Mouse (Mus musculus) intestine, postnatal 0 days (tissue): ENCODE measurements around the gene Csnka2ip. TPM values are rescaled to one million over a fixed set of nuclear protein-coding genes. Genes with fewer than 3 reads are reported as not detected.

Experiments used
- ATAC-seq: fragments of 200-750 bp; cut with Nextera tagmentation; 2 replicates; pipeline ENCODE4 v1.8.0; 2017; ENCODE audit warnings: mild to moderate bottlenecking, moderate TSS enrichment, moderate library complexity
- H3K27ac ChIP-seq: fragments of 300-500 bp; sonication (generic); 2 replicates; pipeline ENCODE4 v1.5.1; 2014; ENCODE audit warnings: mild to moderate bottlenecking, low read depth, low read length, moderate library complexity
- H3K27me3 ChIP-seq: fragments of 300-500 bp; sonication (generic); replicated peaks from 2 replicates; pipeline ENCODE4 v1.6.1; 2014; ENCODE audit warnings: low read length, mixed read lengths; ENCODE audit not compliant: control insufficient read depth, insufficient read depth
- H3K36me3 ChIP-seq: fragments of 300-500 bp; sonication (generic); 2 replicates; pipeline ENCODE4 v1.6.1; 2014; ENCODE audit warnings: mild to moderate bottlenecking, moderate library complexity; ENCODE audit not compliant: control insufficient read depth, insufficient read depth
- H3K4me1 ChIP-seq: fragments of 300-500 bp; sonication (generic); replicated peaks from 2 replicates; pipeline ENCODE4 v1.6.1; 2014; ENCODE audit warnings: antibody characterized with exemption, low read length, mixed read lengths; ENCODE audit not compliant: control insufficient read depth, insufficient read depth
- H3K4me2 ChIP-seq: fragments of 300-500 bp; sonication (generic); replicated peaks from 2 replicates; pipeline ENCODE4 v1.6.1; 2014; ENCODE audit warnings: low read depth, mild to moderate bottlenecking, moderate library complexity
- H3K4me3 ChIP-seq: fragments of 300-500 bp; sonication (generic); 2 replicates; pipeline ENCODE4 v1.5.1; 2014; ENCODE audit warnings: low read depth, low read length
- H3K9ac ChIP-seq: fragments of 300-500 bp; sonication (generic); 2 replicates; pipeline ENCODE4 v1.6.1; 2014; ENCODE audit warnings: mild to moderate bottlenecking, low read depth, low read length
- H3K9me3 ChIP-seq: fragments of 300-500 bp; sonication (generic); 2 replicates; pipeline ENCODE4 v1.6.1; 2016; ENCODE audit warnings: mixed run types; ENCODE audit not compliant: control insufficient read depth
- CTCF ChIP-seq: sonication (generic); IDR thresholded peaks from 2 replicates; pipeline ENCODE4 v1.5.1; 2016; ENCODE audit warnings: low read depth, mild to moderate bottlenecking, control low read depth, antibody characterized with exemption, moderate library complexity
- WGBS: fragments of 180-500 bp; shearing (Covaris S2); extraction: QIAGEN DNeasy Blood & Tissue Kit; methylation state at CpG from one replicate; pipeline ENCODE4 v1.1.7; 2014; 5-methylcytosine and 5-hydroxymethylcytosine counted together
- polyA plus RNA-seq: library from polyadenylated mRNA; unstranded; fragments of >200 nt; fragmentation: Nextera tagmentation; extraction: Ambion mirVana; gene quantifications from 2 replicates; pipeline ENCODE4 v1.2.1, GENCODE M21; 2015

Gene Csnka2ip
- polyA plus RNA-seq, 1 experiment from 2014 or later: not detected

- H3K27ac ChIP-seq: no peak overlapping the region
- ATAC-seq: no peak
- H3K9me3 ChIP-seq: no peaks in the 10 kb centered on the region
- H3K4me3 ChIP-seq: no peak overlapping the region
- 64% methylated on average over 1 of the region's 1 CpGs for WGBS
- no peaks in the 10 kb centered on the region for H3K36me3 ChIP-seq
- no peaks in the 10 kb centered on the region for H3K27me3 ChIP-seq
- H3K4me2 ChIP-seq: no peak overlapping the region
- H3K9ac ChIP-seq: no peak overlapping the region
- TF ChIP-seq CTCF: no peak
- no peaks in the 10 kb centered on the region for H3K4me1 ChIP-seq
Observed at GRCm38 (mm10) chr16:64607793-64608192, 5.6 kb upstream of the Csnka2ip start.

- H3K27ac ChIP-seq: no peak overlapping the region
- WGBS: 63% methylated on average over 2 of the region's 2 CpGs
- ATAC-seq: no peak
- no peak for TF ChIP-seq CTCF
- H3K4me2 ChIP-seq: no peak overlapping the region
- H3K27me3 ChIP-seq: no peaks in the 10 kb centered on the region
- H3K9me3 ChIP-seq: no peaks in the 10 kb centered on the region
- no peaks in the 10 kb centered on the region for H3K4me1 ChIP-seq
- no peak overlapping the region for H3K4me3 ChIP-seq
- no peaks in the 10 kb centered on the region for H3K36me3 ChIP-seq
- no peak overlapping the region for H3K9ac ChIP-seq
Observed at GRCm38 (mm10) chr16:64586825-64587224, 15.4 kb downstream of the Csnka2ip start.

DNA sequence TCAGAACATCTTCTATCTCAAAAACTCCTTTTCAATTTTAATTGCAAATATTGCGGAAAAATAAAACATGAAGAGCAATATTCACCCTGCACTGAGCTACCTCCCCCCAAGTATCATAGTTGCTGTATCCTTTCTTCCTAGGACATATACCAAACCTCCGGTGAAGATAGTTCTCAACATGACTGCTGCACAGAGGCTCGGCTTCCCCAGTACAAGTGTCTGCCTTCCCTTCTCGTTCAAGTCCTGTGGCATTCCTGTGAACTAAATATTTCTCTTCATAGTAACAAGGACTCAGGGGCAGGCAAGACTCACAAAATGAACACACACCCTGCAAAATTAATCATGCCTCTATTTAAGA lies 16.0 kb downstream of the Csnka2ip start:
- 65% methylated on average over 4 of the region's 4 CpGs for WGBS
- Histone ChIP-seq H3K9me3 (no peaks in the 10 kb centered on the region), H3K27ac (no peak overlapping the region), H3K9ac (no peak overlapping the region), H3K4me1 (no peaks in the 10 kb centered on the region), H3K27me3 (no peaks in the 10 kb centered on the region), H3K36me3 (no peaks in the 10 kb centered on the region), H3K4me2 (no peak overlapping the region), H3K4me3 (no peak overlapping the region)
- TF ChIP-seq CTCF: no peak
- ATAC-seq: no peak

GRCm38 (mm10) chr16:64585599-64586261 lies 16.5 kb downstream of the Csnka2ip start:
- ATAC-seq: no peak
- Histone ChIP-seq H3K4me1 (no peaks in the 10 kb centered on the region), H3K27me3 (no peaks in the 10 kb centered on the region), H3K9me3 (no peaks in the 10 kb centered on the region), H3K9ac (no peak overlapping the region), H3K4me2 (no peak overlapping the region), H3K27ac (no peak overlapping the region), H3K36me3 (no peaks in the 10 kb centered on the region), H3K4me3 (no peak overlapping the region)
- WGBS: 70% methylated on average over 8 of the region's 8 CpGs
- no peak for TF ChIP-seq CTCF

- H3K4me1 ChIP-seq: no peaks in the 10 kb centered on the region
- no peak overlapping the region for H3K27ac ChIP-seq
- TF ChIP-seq CTCF: no peak
- no peaks in the 10 kb centered on the region for H3K36me3 ChIP-seq
- WGBS: 61% methylated on average over 4 of the region's 4 CpGs
- H3K9ac ChIP-seq: no peak overlapping the region
- no peak overlapping the region for H3K4me3 ChIP-seq
- H3K27me3 ChIP-seq: no peaks in the 10 kb centered on the region
- H3K9me3 ChIP-seq: no peaks in the 10 kb centered on the region
- no peak for ATAC-seq
- H3K4me2 ChIP-seq: no peak overlapping the region
Observed at GRCm38 (mm10) chr16:64584591-64584990, 17.6 kb downstream of the Csnka2ip start.

DNA sequence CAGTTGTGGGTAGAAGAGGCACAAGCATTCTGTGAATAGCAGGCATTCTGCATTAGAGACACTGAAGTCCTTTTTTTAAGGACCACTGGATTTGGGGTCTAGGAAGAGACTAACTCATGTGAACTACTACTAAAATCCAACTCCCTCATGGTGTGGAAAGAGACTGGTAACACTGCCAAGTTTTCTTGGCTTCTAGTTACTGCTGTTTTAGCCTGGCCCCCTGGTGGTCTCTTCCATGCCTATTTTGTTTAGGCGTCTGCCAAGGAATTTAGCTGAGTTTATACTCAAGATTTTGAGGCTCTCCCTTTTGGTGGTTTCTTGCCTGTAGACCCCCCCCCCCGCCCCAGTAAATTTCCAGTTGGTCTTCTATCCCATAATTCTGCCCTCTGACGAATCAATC lies 18.8 kb downstream of the Csnka2ip start:
- Histone ChIP-seq H3K9me3 (no peaks in the 10 kb centered on the region), H3K36me3 (no peaks in the 10 kb centered on the region), H3K4me3 (no peak overlapping the region), H3K27ac (no peak overlapping the region), H3K4me1 (no peaks in the 10 kb centered on the region), H3K27me3 (no peaks in the 10 kb centered on the region), H3K9ac (no peak overlapping the region), H3K4me2 (no peak overlapping the region)
- TF ChIP-seq CTCF: peak; percentile 28; the same call in 1 of the 2 replicates
- no peak for ATAC-seq
- WGBS: 68% methylated on average over 3 of the region's 3 CpGs

GRCm38 (mm10) chr16:64569496-64569895 lies 32.7 kb downstream of the Csnka2ip start:
- no peak overlapping the region for H3K9ac ChIP-seq
- H3K27me3 ChIP-seq: no peaks in the 10 kb centered on the region
- no peaks in the 10 kb centered on the region for H3K4me1 ChIP-seq
- H3K4me2 ChIP-seq: no peak overlapping the region
- no peaks in the 10 kb centered on the region for H3K9me3 ChIP-seq
- H3K4me3 ChIP-seq: no peak overlapping the region
- ATAC-seq: no peak
- 87% methylated on average over 8 of the region's 8 CpGs for WGBS
- TF ChIP-seq CTCF: no peak
- H3K27ac ChIP-seq: no peak overlapping the region
- no peaks in the 10 kb centered on the region for H3K36me3 ChIP-seq
